Mouse (Mus musculus) heart, postnatal 0 days (tissue): Measurements from ENCODE around the gene Brwd1. TPM values are rescaled to one million over a fixed set of nuclear protein-coding genes. Genes with fewer than 3 reads are reported as not detected.
A peak's percentile ranks its signal among the peaks of the same experiment; 100 is the strongest.
"Not testable (repeated sequence)": the region's sequence is repeated elsewhere in the genome, so short reads cannot be mapped to it uniquely, and the experiment has no call there.

Experiments used
- ATAC-seq: fragments of 200-750 bp; cut with Nextera tagmentation; 2 replicates; pipeline ENCODE4 v1.8.0; 2017; ENCODE audit warnings: low read depth, moderate number of reproducible peaks, moderate library complexity; ENCODE audit not compliant: insufficient read depth
- DNase-seq: peaks from one replicate; pipeline ENCODE4 v3.0.0-alpha.2; 2016; ENCODE audit warnings: low spot score
- H3K27ac ChIP-seq: fragments of 300-500 bp; sonication (generic); 2 replicates; pipeline ENCODE4 v1.5.1; 2014; ENCODE audit warnings: low read depth, mild to moderate bottlenecking
- H3K27me3 ChIP-seq: fragments of 300-500 bp; sonication (generic); 2 replicates; pipeline ENCODE4 v1.6.1; 2014; ENCODE audit warnings: low read length, mixed read lengths; ENCODE audit not compliant: control insufficient read depth, insufficient read depth
- H3K36me3 ChIP-seq: fragments of 300-500 bp; sonication (generic); replicated peaks from 2 replicates; pipeline ENCODE4 v1.6.1; 2014; ENCODE audit warnings: low read length, mixed read lengths; ENCODE audit not compliant: control insufficient read depth, insufficient read depth
- H3K4me1 ChIP-seq: fragments of 300-500 bp; sonication (generic); 2 replicates; pipeline ENCODE4 v1.6.1; 2014; ENCODE audit warnings: antibody characterized with exemption; ENCODE audit not compliant: control insufficient read depth, insufficient read depth
- H3K4me2 ChIP-seq: fragments of 300-500 bp; sonication (generic); 2 replicates; pipeline ENCODE4 v1.6.1; 2014; ENCODE audit warnings: low read depth, mild to moderate bottlenecking, low read length, moderate library complexity
- H3K4me3 ChIP-seq: fragments of 300-500 bp; sonication (generic); 2 replicates; pipeline ENCODE4 v1.5.1; 2014; ENCODE audit warnings: low read depth, low read length
- H3K9ac ChIP-seq: fragments of 300-500 bp; sonication (generic); replicated peaks from 2 replicates; pipeline ENCODE4 v1.6.1; 2014; ENCODE audit warnings: low read depth, low read length, mixed read lengths
- H3K9me3 ChIP-seq: fragments of 300-500 bp; sonication (generic); replicated peaks from 2 replicates; pipeline ENCODE4 v1.6.1; 2016; ENCODE audit warnings: low read length; ENCODE audit not compliant: control insufficient read depth
- CTCF ChIP-seq: IDR thresholded peaks from 2 replicates; pipeline ENCODE4 v1.5.1; 2016; ENCODE audit warnings: antibody characterized with exemption, control low read depth, low read depth
- EP300 ChIP-seq: IDR thresholded peaks from 2 replicates; pipeline ENCODE4 v1.6.1; 2016; ENCODE audit warnings: antibody characterized with exemption, low read depth
- WGBS: fragments of 180-500 bp; shearing (Covaris S2); extraction: QIAGEN DNeasy Blood & Tissue Kit; methylation state at CpG from one replicate; pipeline ENCODE4 v1.1.7; 2014; 5-methylcytosine and 5-hydroxymethylcytosine counted together
- polyA plus RNA-seq: library from polyadenylated mRNA; unstranded; fragments of >200 nt; fragmentation: Nextera tagmentation; extraction: Ambion mirVana; gene quantifications from 2 replicates; pipeline ENCODE4 v1.2.1, GENCODE M21; 2015
- total RNA-seq: library from RNA; depleted of rRNA; stranded (reverse); fragments of >200 nt; gene quantifications from 2 replicates; pipeline ENCODE4 v1.2.3, GENCODE M21; 2014; ENCODE audit warnings: low replicate concordance

Brwd1 gene
- total and polyA plus RNA-seq, 2 experiments from 2014 or later = 55.9 to 72.1 TPM

- ATAC-seq (no peak), DNase-seq (peak; percentile 60)
- H3K4me1 ChIP-seq = no peaks in the 10 kb centered on the region
- 46% methylated on average over 2 of the region's 2 CpGs for WGBS
- H3K4me2 ChIP-seq = no peak overlapping the region
- no peaks in the 10 kb centered on the region for H3K9me3 ChIP-seq
- H3K27me3 ChIP-seq = no peaks in the 10 kb centered on the region
- TF ChIP-seq EP300 (no peak), CTCF (peak; percentile 52)
- no peak overlapping the region for H3K4me3 ChIP-seq
- no peaks in the 10 kb centered on the region for H3K36me3 ChIP-seq
- H3K27ac ChIP-seq = no peak overlapping the region
- no peak overlapping the region for H3K9ac ChIP-seq
Measured at GRCm38 (mm10) chr16:96103036-96103435, 20.7 kb upstream of the Brwd1 start.

- not testable (repeated sequence) for ATAC-seq, H3K27ac ChIP-seq, H3K9me3 ChIP-seq
Measured at GRCm38 (mm10) chr16:96097811-96098210, 15.5 kb upstream of the Brwd1 start.

GRCm38 (mm10) chr16:96095966-96096365 is 13.6 kb upstream of the Brwd1 start:
- WGBS = 77% methylated on average over 5 of the region's 5 CpGs
- H3K9me3 ChIP-seq = no peaks in the 10 kb centered on the region

More at GRCm38 (mm10) chr16:96097811-96098210, 15.5 kb upstream of the Brwd1 start:
- H3K27me3 ChIP-seq, H3K9ac ChIP-seq, H3K4me2 ChIP-seq, H3K4me3 ChIP-seq, H3K36me3 ChIP-seq, DNase-seq, H3K4me1 ChIP-seq: not testable (repeated sequence)

GRCm38 (mm10) chr16:96091515-96092504 is 9.5 kb upstream of the Brwd1 start:
- 0 out of 2 replicates have a peak overlapping the region, but pooled peaks have one; percentile 16 for H3K27ac ChIP-seq
- DNase-seq = peak; percentile 56
- no peak overlapping the region for H3K9ac ChIP-seq
- H3K4me2 ChIP-seq = no peak overlapping the region
- no peaks in the 10 kb centered on the region for H3K9me3 ChIP-seq
- ATAC-seq = peak; percentile 57; the same call in 1 of the 2 replicates
- TF ChIP-seq CTCF = peak; percentile 10; the same call in 1 of the 2 replicates
- TF ChIP-seq EP300 = no peak
- H3K4me3 ChIP-seq = no peak overlapping the region
- WGBS = 33% methylated on average over 9 of the region's 9 CpGs
- no peaks in the 10 kb centered on the region for H3K27me3 ChIP-seq
- no peaks in the 10 kb centered on the region for H3K36me3 ChIP-seq
- H3K4me1 ChIP-seq = no peaks in the 10 kb centered on the region

More at GRCm38 (mm10) chr16:96095966-96096365, 13.6 kb upstream of the Brwd1 start:
- Histone ChIP-seq H3K27ac (no peak overlapping the region), H3K4me3 (no peak overlapping the region), H3K4me2 (no peak overlapping the region), H3K27me3 (no peaks in the 10 kb centered on the region), H3K9ac (no peak overlapping the region), H3K4me1 (no peaks in the 10 kb centered on the region), H3K36me3 (no peaks in the 10 kb centered on the region)
- no peak for ATAC-seq
- no peak for DNase-seq
- TF ChIP-seq CTCF (no peak), EP300 (no peak)

- Histone ChIP-seq H3K9ac (no peak overlapping the region), H3K27ac (no peak overlapping the region), H3K4me3 (no peak overlapping the region), H3K27me3 (no peaks in the 10 kb centered on the region), H3K36me3 (no peaks in the 10 kb centered on the region), H3K4me1 (peaks cover 7% of the 10 kb centered on the region; the same call in 1 of the 2 replicates), H3K9me3 (no peaks in the 10 kb centered on the region), H3K4me2 (no peak overlapping the region)
- TF ChIP-seq EP300 = no peak
- no peak for TF ChIP-seq CTCF
- DNase-seq (no peak), ATAC-seq (no peak)
- 63% methylated on average over 5 of the region's 5 CpGs for WGBS
Measured at GRCm38 (mm10) chr16:96088120-96088519, 5.8 kb upstream of the Brwd1 start.
